Mouse (Mus musculus) small intestine, adult 2 months (tissue): ENCODE data around the gene Hspa5. TPM values are rescaled to one million over a fixed set of nuclear protein-coding genes. Genes with fewer than 3 reads are reported as not detected.
A peak's percentile ranks its signal among the peaks of the same experiment; 100 is the strongest.
"Not testable (repeated sequence)": the region's sequence is repeated elsewhere in the genome, so short reads cannot be mapped to it uniquely, and the experiment has no call there.

Experiments used
- H3K27ac ChIP-seq: fragments of 200-500 bp; 2 replicates; pipeline ENCODE4 v1.5.1; 2012; ENCODE audit warnings: low read depth, low read length, control low read depth, inconsistent platforms; ENCODE audit not compliant: insufficient read depth
- H3K27me3 ChIP-seq: fragments of 200-500 bp; 2 replicates; pipeline ENCODE4 v1.6.1; 2012; ENCODE audit warnings: mild to moderate bottlenecking, moderate library complexity, low read length, inconsistent platforms; ENCODE audit not compliant: control insufficient read depth, insufficient read depth
- H3K36me3 ChIP-seq: fragments of 200-500 bp; 2 replicates; pipeline ENCODE4 v1.6.1; 2012; ENCODE audit warnings: mild to moderate bottlenecking, low read length, control low read depth, inconsistent platforms; ENCODE audit not compliant: control insufficient read depth, insufficient read depth
- H3K4me1 ChIP-seq: fragments of 200-500 bp; 2 replicates; pipeline ENCODE4 v1.6.1; 2012; ENCODE audit warnings: low read length, inconsistent platforms, mixed read lengths; ENCODE audit not compliant: control insufficient read depth, insufficient read depth, insufficient read length
- H3K4me3 ChIP-seq: fragments of 200-500 bp; 2 replicates; pipeline ENCODE4 v1.5.1; 2012; ENCODE audit warnings: low read depth, mild to moderate bottlenecking, control low read depth, inconsistent platforms, low read length, moderate library complexity
- CTCF ChIP-seq: fragments of 200-500 bp; IDR thresholded peaks from 2 replicates; pipeline ENCODE4 v1.5.1; 2012; ENCODE audit warnings: low read depth, mild to moderate bottlenecking, control low read depth, inconsistent platforms, low read length, moderate library complexity, mixed read lengths; ENCODE audit not compliant: insufficient replicate concordance, insufficient read length; ENCODE audit errors: extremely low read depth
- POLR2A ChIP-seq: fragments of 200-500 bp; IDR thresholded peaks from 2 replicates; pipeline ENCODE4 v1.6.1; 2012; ENCODE audit warnings: low read depth, mild to moderate bottlenecking, control low read depth, inconsistent platforms, low read length, moderate library complexity
- WGBS: fragments of 180-500 bp; shearing (Covaris S2); methylation state at CpG from one replicate; pipeline ENCODE4 v1.1.7; 2018; 5-methylcytosine and 5-hydroxymethylcytosine counted together
- polyA plus RNA-seq: library from polyadenylated mRNA; depleted of rRNA; stranded (reverse); fragments of >200 nt; gene quantifications from 2 replicates; pipeline ENCODE4 v1.2.3, GENCODE M21; 2012

Gene Hspa5
- polyA plus RNA-seq, 1 experiment, result 340 TPM

DNA sequence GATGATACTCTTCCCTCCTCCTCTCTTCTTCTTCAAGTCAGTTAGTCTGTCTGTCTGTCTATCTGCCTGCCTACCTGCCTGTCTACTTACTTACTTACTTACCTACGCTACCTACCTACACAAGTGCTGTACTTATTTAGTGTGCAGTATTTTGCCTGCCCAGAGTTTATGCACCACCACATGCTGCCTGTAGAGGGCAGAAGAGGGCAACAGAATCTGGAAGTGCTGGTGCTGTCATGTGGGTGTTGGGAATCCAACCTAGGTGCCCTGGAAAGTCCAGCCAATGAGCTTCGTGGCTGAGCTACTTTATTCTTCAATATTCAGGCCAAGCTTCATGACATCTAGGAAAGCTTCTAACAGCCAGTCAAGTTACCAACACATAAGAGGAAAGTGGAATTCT lies 12.3 kb downstream of the Hspa5 start:
- no peaks in the 10 kb centered on the region for H3K4me1 ChIP-seq
- WGBS, result 80% methylated on average over 2 of the region's 2 CpGs
- no peak overlapping the region for H3K4me3 ChIP-seq
- no peak overlapping the region for H3K27ac ChIP-seq
- H3K36me3 ChIP-seq, result peaks cover 14% of the 10 kb centered on the region
- TF ChIP-seq CTCF (peak; percentile 76; the same call in 1 of the 2 replicates), POLR2A (no peak)
- H3K27me3 ChIP-seq, result no peaks in the 10 kb centered on the region

DNA sequence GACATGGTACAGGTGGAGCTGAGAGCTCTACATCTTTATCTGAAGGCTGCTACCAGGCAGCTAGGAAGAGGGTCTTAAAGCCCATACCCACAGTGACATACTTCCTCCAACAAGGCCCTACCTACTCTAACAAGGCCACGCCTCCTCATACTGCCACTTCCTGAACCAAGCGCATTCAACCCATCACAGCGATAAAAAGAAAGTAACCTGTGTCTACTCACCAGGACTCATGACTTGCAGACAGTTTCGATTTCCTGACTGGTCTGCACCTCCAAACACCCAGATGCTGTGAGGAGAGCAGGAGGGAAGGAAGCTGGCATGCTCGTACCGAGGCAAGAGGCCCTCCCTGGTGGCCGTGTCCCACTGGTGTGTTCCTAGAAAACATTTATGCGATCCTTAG lies 18.5 kb downstream of the Hspa5 start:
- WGBS, result 80% methylated on average over 8 of the region's 8 CpGs
- Histone ChIP-seq H3K36me3 (peaks cover 5% of the 10 kb centered on the region), H3K4me1 (no peaks in the 10 kb centered on the region), H3K27me3 (no peaks in the 10 kb centered on the region), H3K4me3 (peak overlapping the region; percentile 32), H3K27ac (no peak overlapping the region)
- TF ChIP-seq CTCF, result no peak
- TF ChIP-seq POLR2A, result no peak

DNA sequence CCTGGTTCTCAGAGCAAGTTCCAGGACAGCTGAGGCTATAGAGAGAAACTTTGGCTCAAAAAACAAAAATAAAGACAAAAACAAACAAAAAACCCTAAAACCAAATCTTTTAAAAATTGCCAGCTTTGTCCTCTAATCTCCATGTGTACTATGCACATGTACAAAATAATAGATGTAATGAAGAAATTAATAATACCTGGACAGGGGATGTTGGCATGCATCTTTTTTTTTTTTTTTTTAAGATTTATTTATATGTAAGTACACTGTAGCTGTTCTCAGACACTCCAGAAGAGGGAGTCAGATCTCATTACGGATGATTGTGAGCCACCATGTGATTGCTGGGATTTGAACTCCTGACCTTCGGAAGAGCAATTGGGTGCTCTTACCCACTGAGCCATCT lies 20.8 kb downstream of the Hspa5 start:
- H3K4me3 ChIP-seq, H3K27ac ChIP-seq, H3K27me3 ChIP-seq, H3K36me3 ChIP-seq, H3K4me1 ChIP-seq: not testable (repeated sequence)
- WGBS, result 93% methylated on average over 2 of the region's 2 CpGs

DNA sequence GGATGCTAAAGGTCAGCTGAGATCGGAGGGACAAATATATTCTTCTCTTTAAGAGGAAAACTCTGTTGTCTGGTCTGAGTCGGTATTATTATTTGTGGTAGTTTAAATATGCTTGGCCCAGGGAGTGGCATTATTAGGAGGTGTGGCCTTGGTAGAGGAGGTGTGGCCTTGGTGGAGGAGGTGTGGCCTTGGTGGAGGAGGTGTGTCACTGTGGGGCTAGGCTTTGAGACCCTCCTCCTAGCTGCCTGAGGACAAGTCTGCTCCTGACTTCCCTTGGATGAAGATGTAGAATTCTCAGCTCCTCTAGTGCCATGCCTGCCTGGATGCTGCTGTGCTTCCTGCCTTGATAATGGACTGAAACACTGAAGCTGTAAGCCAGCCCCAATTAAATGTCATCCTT lies 22.7 kb downstream of the Hspa5 start:
- H3K27me3 ChIP-seq, result no peaks in the 10 kb centered on the region
- WGBS, result 93% methylated on average over 2 of the region's 2 CpGs

DNA sequence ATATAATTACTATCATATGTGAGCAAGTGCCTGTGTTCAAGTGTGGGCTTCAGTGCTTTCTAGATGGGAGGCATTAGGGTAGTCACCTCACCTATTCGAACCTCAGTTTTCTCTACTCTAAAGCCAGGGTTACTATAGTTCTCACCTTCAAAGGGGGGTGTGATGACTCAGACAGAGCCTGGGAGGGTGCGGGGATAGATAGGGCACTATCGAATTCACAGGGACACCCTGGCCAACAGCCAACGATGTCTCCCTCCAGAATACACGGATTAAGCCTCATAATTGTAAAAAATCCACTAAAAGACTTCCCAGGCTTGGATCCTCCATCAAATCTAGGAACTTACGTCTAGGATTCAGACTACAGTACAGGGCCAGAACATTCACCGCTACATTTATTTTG lies 23.7 kb downstream of the Hspa5 start:
- Histone ChIP-seq H3K36me3 (peaks cover 5% of the 10 kb centered on the region; the same call in 1 of the 2 replicates), H3K4me1 (peaks cover 1% of the 10 kb centered on the region), H3K4me3 (no peak overlapping the region), H3K27ac (no peak overlapping the region), H3K27me3 (no peaks in the 10 kb centered on the region)
- TF ChIP-seq POLR2A (no peak), CTCF (no peak)
- WGBS, result 89% methylated on average over 7 of the region's 7 CpGs

More for the DNA sequence above, 22.7 kb downstream of the Hspa5 start:
- Histone ChIP-seq H3K4me3 (no peak overlapping the region), H3K4me1 (no peaks in the 10 kb centered on the region), H3K27ac (no peak overlapping the region), H3K36me3 (peaks cover 5% of the 10 kb centered on the region; the same call in 1 of the 2 replicates)
- TF ChIP-seq POLR2A, result no peak
- TF ChIP-seq CTCF, result no peak

DNA sequence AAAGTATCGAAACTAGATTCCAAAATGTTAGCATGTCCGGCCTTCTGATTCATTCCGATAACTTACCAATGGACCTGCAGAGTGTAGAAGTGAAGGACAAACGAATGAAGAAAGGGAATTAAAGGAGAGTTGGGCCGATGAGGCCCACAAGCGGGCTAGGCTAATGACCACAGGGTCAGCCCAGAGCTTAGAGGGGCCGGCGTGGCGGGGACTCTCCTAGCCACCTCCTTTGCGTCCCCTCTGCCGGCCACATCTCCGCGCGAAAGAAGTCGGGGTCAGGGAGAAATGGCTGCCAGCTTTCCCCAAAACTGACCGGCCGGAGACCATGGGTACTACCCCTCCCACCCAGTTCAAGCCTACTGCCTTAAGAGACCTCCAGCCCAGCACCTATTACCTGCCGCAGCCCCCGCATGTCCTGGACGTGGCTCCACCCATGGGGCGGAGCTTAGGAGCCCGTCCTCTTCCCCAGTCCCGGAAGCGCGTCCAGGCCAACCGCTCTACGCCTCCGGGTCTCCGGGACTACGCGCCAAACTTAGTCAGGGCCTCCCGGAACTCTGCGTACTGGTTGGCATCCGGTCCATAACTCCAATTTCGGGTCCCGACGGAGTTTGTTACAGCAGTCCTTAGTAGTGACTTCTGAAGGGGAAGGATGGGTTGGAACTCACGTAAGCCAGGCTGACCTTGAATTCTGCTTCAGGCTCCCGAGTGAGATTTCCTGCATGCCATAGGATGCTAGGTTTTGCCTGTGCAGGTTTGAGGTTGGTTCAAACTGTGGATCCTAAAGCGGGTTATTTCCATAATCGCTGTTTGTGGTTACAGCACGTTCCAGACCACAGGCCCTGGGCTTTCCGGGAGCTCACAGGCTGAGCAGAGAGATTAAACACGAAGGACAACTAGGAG lies 27.8 kb downstream of the Hspa5 start, which contains the start of gene Rabepk:
Rabepk (minus strand) TSS at position 556 of the 900 bp plus-strand sequence.
- H3K27me3 ChIP-seq, result no peaks in the 10 kb centered on the region
- H3K36me3 ChIP-seq, result peaks cover 2% of the 10 kb centered on the region; the same call in 1 of the 2 replicates
- WGBS, result 1% methylated on average over 44 of the region's 44 CpGs
- H3K4me3 ChIP-seq, result peak within 1 kb of the TSS; percentile 77
- TF ChIP-seq POLR2A (peak; percentile 74), CTCF (no peak)
- peak within 1 kb of the TSS; percentile 74 for H3K27ac ChIP-seq
- peaks cover 2% of the 10 kb centered on the region for H3K4me1 ChIP-seq

DNA sequence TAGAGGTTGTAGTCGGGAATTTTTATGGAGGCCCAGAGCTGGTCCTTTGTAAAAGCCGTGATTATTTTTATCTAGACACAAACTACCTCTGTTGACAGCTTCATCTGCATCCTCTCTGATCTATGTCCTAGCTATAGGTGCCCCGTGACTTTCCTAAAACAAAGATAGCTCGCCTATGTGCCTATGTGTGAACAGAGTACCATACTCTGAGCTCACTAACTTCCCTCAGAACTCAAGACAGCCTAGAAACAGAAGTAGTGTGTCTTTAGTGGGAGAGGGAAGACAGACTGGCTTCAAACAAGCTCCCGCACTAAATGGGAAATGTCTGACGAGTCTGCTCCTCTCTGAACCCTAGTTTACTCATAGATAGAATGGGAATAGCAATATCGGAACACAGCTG lies 28.6 kb downstream of the Hspa5 start:
- 62% methylated on average over 7 of the region's 7 CpGs for WGBS
- Histone ChIP-seq H3K4me1 (peaks cover 2% of the 10 kb centered on the region), H3K4me3 (no peak overlapping the region), H3K36me3 (peaks cover 5% of the 10 kb centered on the region), H3K27me3 (no peaks in the 10 kb centered on the region), H3K27ac (peak overlapping the region; percentile 74; the same call in 1 of the 2 replicates)
- TF ChIP-seq POLR2A, result no peak
- TF ChIP-seq CTCF, result no peak
